Mouse (Mus musculus) heart, embryonic 16.5 days (tissue): ENCODE measurements around the gene Erbin. TPM values are rescaled to one million over a fixed set of nuclear protein-coding genes. Genes with fewer than 3 reads are reported as not detected.
A peak's percentile ranks its signal among the peaks of the same experiment; 100 is the strongest.

Experiments
- ATAC-seq: fragments of 200-750 bp; cut with Nextera tagmentation; replicated peaks from 2 replicates; pipeline ENCODE4 v1.8.0; 2017; ENCODE audit warnings: moderate number of reproducible peaks; ENCODE audit not compliant: insufficient read depth, low FRiP score; ENCODE audit errors: extremely low read depth
- H3K27ac ChIP-seq: fragments of 300-500 bp; sonication (generic); 2 replicates; pipeline ENCODE4 v1.5.1; 2014; ENCODE audit warnings: mild to moderate bottlenecking, low read length, control low read depth, moderate library complexity
- H3K27me3 ChIP-seq: fragments of 300-500 bp; sonication (generic); 2 replicates; pipeline ENCODE4 v1.6.1; 2014; ENCODE audit warnings: low read length, mixed read lengths; ENCODE audit not compliant: control insufficient read depth, insufficient read depth
- H3K36me3 ChIP-seq: fragments of 300-500 bp; sonication (generic); 2 replicates; pipeline ENCODE4 v1.6.1; 2014; ENCODE audit not compliant: control insufficient read depth, insufficient read depth
- H3K4me1 ChIP-seq: fragments of 300-500 bp; sonication (generic); 2 replicates; pipeline ENCODE4 v1.6.1; 2014; ENCODE audit warnings: low read length, mixed read lengths; ENCODE audit not compliant: control insufficient read depth, insufficient read depth
- H3K4me2 ChIP-seq: fragments of 300-500 bp; sonication (generic); 2 replicates; pipeline ENCODE4 v1.6.1; 2014; ENCODE audit warnings: low read depth, mild to moderate bottlenecking, control low read depth, low read length
- H3K4me3 ChIP-seq: fragments of 300-500 bp; sonication (generic); 2 replicates; pipeline ENCODE4 v1.5.1; 2014; ENCODE audit warnings: mild to moderate bottlenecking, control low read depth, low read length
- H3K9ac ChIP-seq: fragments of 300-500 bp; sonication (generic); 2 replicates; pipeline ENCODE4 v1.6.1; 2014; ENCODE audit warnings: low read length, control low read depth
- H3K9me3 ChIP-seq: fragments of 300-500 bp; sonication (generic); replicated peaks from 2 replicates; pipeline ENCODE4 v1.6.1; 2016; ENCODE audit warnings: low read length; ENCODE audit not compliant: control insufficient read depth
- WGBS: fragments of 180-500 bp; shearing (Covaris S2); extraction: QIAGEN DNeasy Blood & Tissue Kit; methylation state at CpG from one replicate; pipeline ENCODE4 v1.1.7; 2014; 5-methylcytosine and 5-hydroxymethylcytosine counted together
- polyA plus RNA-seq: library from polyadenylated mRNA; unstranded; fragments of >200 nt; fragmentation: Nextera tagmentation; extraction: Ambion mirVana; gene quantifications from 2 replicates; pipeline ENCODE4 v1.2.1, GENCODE M21; 2015

Erbin gene
- polyA plus RNA-seq, result 10.2 TPM in 2 replicates

DNA sequence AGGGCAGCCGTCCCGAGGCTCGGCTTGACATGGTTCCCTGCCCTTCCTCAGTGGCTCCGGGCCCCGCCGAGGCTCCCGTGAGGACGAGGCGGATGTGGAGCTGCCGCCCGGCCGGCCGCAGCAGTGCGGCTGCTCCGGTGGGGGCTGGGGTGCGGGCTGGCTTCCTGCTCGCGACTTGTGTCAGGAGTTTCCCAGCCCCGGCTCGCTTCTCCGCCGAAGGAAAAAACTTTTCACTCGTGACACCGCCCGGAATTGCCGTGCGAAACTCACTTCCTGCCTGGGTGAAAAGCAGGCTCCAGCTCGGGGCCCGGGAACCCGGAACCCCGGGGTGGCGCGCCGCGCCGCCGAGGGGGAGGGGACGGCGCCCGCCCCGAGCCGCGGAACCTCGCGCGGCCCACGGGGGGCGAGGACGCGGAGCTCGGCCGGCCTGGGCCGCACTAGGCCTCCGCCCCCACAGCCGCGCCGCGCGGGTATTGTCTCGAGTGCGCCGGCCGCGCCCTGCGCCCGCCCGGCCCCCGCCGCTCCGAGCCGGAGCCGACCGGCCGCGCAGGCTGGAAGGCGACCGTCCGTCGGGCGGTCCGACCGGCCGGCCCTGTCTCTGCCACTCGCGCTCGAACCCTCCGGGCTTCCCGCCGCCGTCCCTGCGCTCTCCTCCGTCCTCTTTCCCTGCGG, at the start of gene Erbin:
Gene Erbin, minus strand, starts transcription at position 254 of the 672 bp plus-strand sequence.
- Histone ChIP-seq H3K36me3 (no peaks in the 10 kb centered on the region), H3K27ac (peak within 1 kb of the TSS; percentile 100), H3K4me1 (peaks cover 14% of the 10 kb centered on the region), H3K4me3 (peak within 1 kb of the TSS; percentile 71), H3K27me3 (no peaks in the 10 kb centered on the region), H3K9ac (peak within 1 kb of the TSS; percentile 99), H3K4me2 (peak within 1 kb of the TSS; percentile 91), H3K9me3 (no peaks in the 10 kb centered on the region)
- peak; percentile 68 for ATAC-seq
- under 1% methylated on average over 81 of the region's 93 CpGs for WGBS

DNA sequence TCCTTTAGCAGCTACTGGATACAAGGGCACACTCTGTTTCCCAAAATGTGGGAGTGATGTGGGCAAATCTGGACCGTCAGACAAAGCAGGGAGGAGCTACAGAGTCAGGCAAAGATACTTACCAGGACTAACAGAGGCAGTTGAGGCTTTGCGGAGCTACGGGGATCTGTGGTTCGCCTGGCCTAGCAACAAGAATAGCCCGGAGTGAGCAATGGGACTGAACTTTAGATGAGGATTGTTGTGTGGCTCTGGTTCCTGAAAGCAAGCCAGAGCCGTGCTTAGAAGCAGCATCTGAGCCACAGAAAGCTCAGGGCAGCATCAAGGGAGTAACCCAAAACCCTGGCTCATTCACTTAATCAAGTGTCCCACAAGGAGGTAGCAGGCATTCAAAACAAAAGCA, 49.6 kb upstream of the Erbin start:
- no peak for ATAC-seq
- H3K9me3 ChIP-seq, result no peaks in the 10 kb centered on the region
- H3K36me3 ChIP-seq, result no peaks in the 10 kb centered on the region
- WGBS, result 51% methylated on average over 6 of the region's 6 CpGs
- H3K27ac ChIP-seq, result no peak overlapping the region
- H3K4me1 ChIP-seq, result peaks cover 9% of the 10 kb centered on the region
- no peak overlapping the region for H3K4me2 ChIP-seq
- H3K27me3 ChIP-seq, result no peaks in the 10 kb centered on the region
- H3K9ac ChIP-seq, result no peak overlapping the region
- no peak overlapping the region for H3K4me3 ChIP-seq

DNA sequence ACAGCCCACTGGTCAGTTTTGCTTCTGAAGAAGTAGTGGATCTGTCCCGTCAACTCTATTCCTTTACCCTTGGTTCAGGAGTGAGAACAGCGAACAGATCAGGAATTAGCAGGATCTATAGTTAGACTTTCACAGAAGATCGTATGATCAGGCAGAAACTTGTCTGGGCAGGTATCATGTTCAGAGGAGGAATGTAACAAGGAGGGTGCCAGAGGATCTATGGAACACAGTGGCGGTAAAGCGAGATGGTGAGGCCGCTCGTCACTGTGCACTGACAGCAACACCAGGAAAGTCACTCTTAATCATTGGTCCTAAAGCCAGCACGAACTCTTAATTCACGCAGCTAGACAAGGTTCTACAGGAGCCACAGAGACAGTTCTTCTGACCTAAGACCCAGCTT, 47.7 kb upstream of the Erbin start:
- 90% methylated on average over 9 of the region's 9 CpGs for WGBS
- no peak overlapping the region for H3K9ac ChIP-seq

DNA sequence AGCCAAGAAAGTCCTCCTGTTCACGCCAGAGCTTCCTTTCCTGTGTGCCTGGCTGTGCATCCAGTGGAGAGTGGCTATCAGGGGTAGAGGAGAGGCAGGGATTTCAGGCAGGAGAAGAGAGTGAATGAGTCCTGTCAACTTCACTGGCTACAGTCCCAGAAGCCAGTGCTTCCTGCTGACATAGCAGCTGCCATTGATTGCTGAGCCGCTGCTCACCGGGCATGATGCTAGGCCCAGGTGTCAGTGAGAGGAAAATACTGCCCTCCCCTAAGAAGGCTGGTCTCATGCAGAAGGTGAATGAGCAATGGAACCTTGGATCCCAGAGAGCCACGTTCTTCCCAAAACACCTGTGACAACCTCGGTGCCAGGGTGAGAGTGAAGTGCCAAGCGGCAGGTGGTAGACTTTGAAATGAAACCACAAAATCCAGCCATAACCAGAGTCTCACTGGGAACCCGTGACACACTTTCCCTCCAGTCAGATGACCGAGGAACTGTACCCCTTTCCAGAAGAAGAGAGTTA, 46.4 kb upstream of the Erbin start:
- no peak for ATAC-seq
- WGBS, result 75% methylated on average over 8 of the region's 8 CpGs
- Histone ChIP-seq H3K27ac (no peak overlapping the region), H3K9me3 (no peaks in the 10 kb centered on the region), H3K27me3 (no peaks in the 10 kb centered on the region), H3K36me3 (no peaks in the 10 kb centered on the region), H3K4me1 (peaks cover 3% of the 10 kb centered on the region; the same call in 1 of the 2 replicates), H3K9ac (no peak overlapping the region), H3K4me2 (no peak overlapping the region), H3K4me3 (no peak overlapping the region)

More for the DNA sequence above, 47.7 kb upstream of the Erbin start:
- H3K4me3 ChIP-seq, result no peak overlapping the region
- no peak overlapping the region for H3K27ac ChIP-seq
- H3K4me1 ChIP-seq, result peaks cover 3% of the 10 kb centered on the region; the same call in 1 of the 2 replicates
- no peak for ATAC-seq
- no peaks in the 10 kb centered on the region for H3K36me3 ChIP-seq
- no peaks in the 10 kb centered on the region for H3K27me3 ChIP-seq
- no peaks in the 10 kb centered on the region for H3K9me3 ChIP-seq
- no peak overlapping the region for H3K4me2 ChIP-seq

DNA sequence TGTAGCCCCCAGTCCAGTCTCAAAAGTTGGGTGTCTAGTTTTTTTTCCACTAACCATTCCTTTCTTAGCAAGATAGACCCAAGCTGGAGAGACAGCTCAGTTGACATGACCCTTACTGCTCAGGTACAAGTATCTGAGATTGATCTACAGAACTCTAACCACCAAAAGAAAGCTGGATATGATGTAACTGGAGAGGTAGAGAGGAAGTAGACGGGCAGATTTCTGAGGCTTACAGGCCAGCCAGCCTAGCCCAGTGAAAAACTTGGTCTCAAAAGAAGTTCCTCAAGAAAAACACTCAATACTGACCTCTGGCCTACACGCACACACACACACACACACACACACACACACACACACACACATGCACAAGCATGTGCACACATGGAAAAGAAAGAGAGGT, 44.9 kb upstream of the Erbin start:
- H3K9ac ChIP-seq, result no peak overlapping the region
- no peak overlapping the region for H3K4me2 ChIP-seq
- 92% methylated on average over 2 of the region's 2 CpGs for WGBS
- ATAC-seq, result no peak
- H3K27me3 ChIP-seq, result no peaks in the 10 kb centered on the region
- H3K9me3 ChIP-seq, result no peaks in the 10 kb centered on the region
- no peak overlapping the region for H3K4me3 ChIP-seq
- H3K27ac ChIP-seq, result no peak overlapping the region
- H3K4me1 ChIP-seq, result no peaks in the 10 kb centered on the region; the same call in 1 of the 2 replicates
- no peaks in the 10 kb centered on the region for H3K36me3 ChIP-seq

DNA sequence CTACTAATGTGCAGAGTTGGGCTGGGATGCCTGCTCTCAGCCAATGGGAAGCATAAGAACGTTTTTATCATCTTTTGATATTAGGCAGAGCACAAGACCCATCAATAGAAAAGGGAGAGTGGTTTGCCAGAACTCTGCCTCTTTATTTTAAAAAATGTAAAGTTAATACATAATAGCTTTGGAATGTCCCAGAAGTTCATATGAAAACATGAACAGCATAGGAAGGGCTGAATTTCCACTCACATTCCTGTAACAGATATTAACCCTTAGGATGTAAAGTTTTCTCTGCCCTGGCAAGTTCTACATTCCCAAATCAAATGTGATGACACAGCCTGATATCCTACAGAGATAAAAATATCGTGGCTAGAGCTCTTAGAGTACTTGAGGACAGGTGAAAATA, 42.8 kb upstream of the Erbin start:
- Histone ChIP-seq H3K27ac (0 out of 2 replicates have a peak overlapping the region, but pooled peaks have one; percentile 8), H3K36me3 (no peaks in the 10 kb centered on the region), H3K9me3 (no peaks in the 10 kb centered on the region), H3K27me3 (no peaks in the 10 kb centered on the region), H3K4me2 (no peak overlapping the region), H3K4me1 (no peaks in the 10 kb centered on the region), H3K9ac (no peak overlapping the region), H3K4me3 (no peak overlapping the region)
- 35% methylated on average over 2 of the region's 2 CpGs for WGBS
- ATAC-seq, result peak; percentile 34; the same call in 1 of the 2 replicates

DNA sequence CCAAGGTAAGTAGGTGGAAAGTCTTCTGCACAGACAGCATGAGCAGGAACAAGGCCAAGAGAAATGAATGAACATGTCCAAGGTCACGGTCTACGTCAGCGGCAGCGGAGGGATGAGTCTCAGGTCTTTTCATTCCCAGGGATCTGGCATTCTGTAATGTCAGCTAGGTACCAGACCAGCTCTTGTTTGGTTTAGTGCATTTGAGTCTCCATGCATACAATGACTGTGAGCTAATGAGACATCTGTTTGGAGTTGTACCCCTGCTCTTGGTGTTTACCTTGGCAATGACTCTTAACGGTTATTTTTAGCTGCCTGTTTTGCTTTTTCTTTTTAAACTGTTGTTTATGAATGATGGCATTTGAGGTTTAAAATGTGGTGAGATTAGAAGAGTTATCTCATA, 39.5 kb upstream of the Erbin start:
- H3K36me3 ChIP-seq, result no peaks in the 10 kb centered on the region
- H3K9ac ChIP-seq, result no peak overlapping the region
- peaks cover 5% of the 10 kb centered on the region for H3K4me1 ChIP-seq
- no peak overlapping the region for H3K4me3 ChIP-seq
- H3K4me2 ChIP-seq, result no peak overlapping the region
- no peak for ATAC-seq
- WGBS, result 64% methylated on average over 5 of the region's 5 CpGs
- H3K9me3 ChIP-seq, result no peaks in the 10 kb centered on the region
- no peak overlapping the region for H3K27ac ChIP-seq
- no peaks in the 10 kb centered on the region for H3K27me3 ChIP-seq

DNA sequence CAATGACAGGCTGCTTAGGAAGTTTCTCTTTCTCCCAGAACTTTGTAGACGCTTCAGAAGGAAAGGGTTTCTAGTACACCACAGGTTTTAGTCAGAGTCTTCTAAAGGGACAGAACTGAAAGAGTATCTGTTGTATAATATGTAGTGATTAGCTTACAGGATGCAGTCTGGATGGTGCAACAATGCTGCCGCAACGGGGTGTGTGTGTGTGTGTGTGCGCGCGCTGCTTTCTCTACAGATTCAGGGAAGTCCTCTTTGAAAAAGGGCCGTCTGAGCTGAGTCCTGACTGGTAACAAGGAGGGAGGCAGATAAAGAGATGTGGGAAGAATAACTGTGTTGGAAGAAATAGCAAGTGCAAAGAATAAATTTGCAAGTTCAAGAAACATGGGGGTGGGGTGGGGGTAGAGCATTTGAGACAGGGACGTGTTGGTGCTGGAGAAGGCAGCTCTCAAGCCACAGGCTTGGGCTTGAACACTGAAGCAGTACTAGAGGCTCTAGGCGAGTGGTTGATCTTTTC, 38.4 kb upstream of the Erbin start:
- H3K27ac ChIP-seq, result no peak overlapping the region

DNA sequence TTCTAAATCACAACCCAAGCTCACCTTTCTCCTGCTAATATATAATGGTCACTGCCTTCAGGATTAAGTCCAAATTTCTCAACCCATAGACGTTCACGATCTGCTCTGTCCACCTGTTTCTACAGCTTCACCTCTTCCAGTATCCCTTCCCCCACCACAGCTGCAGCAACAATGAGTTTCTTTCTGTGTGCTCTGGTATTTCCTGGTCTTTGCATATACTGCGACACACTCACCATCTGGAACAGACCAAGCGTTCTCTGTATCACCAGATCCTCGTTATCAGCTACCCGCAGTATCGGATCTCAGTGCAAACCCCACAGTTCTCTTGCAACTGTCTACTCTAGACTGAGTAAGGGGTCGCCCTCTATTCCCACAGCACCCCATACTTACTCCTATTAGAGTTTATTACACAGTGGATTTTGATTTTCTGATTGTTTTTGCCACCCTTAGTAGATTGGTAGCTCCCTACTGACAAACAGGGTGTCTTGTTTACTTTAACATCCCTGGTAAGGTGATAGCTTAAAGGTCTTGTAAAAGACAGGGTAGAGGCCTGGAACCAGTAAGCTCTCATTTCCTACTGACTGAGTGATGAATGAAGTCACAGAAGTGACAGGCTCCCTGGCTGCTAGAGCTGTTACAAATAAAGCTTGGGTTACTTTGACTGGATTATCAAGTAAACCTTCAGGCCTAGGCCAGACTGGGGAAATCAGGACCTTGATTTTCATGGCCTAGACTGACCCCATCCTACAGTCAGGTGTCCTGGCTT, 37.0 kb upstream of the Erbin start:
- Histone ChIP-seq H3K4me1 (peaks cover 5% of the 10 kb centered on the region), H3K27me3 (no peaks in the 10 kb centered on the region), H3K9me3 (no peaks in the 10 kb centered on the region), H3K9ac (no peak overlapping the region), H3K36me3 (no peaks in the 10 kb centered on the region), H3K4me3 (no peak overlapping the region), H3K27ac (no peak overlapping the region), H3K4me2 (no peak overlapping the region)
- ATAC-seq, result peak; percentile 56
- 37% methylated on average over 8 of the region's 8 CpGs for WGBS

More for the DNA sequence above, 38.4 kb upstream of the Erbin start:
- Histone ChIP-seq H3K27me3 (no peaks in the 10 kb centered on the region), H3K4me2 (no peak overlapping the region), H3K4me1 (peaks cover 5% of the 10 kb centered on the region), H3K9me3 (no peaks in the 10 kb centered on the region), H3K9ac (no peak overlapping the region), H3K4me3 (no peak overlapping the region), H3K36me3 (no peaks in the 10 kb centered on the region)
- 79% methylated on average over 9 of the region's 9 CpGs for WGBS
- no peak for ATAC-seq
